Mouse (Mus musculus) MEL (cell line): ENCODE measurements around the gene Mms19.
A peak's percentile ranks its signal among the peaks of the same experiment; 100 is the strongest.

Experiments
- CTCF ChIP-seq, 3 experiments: IDR thresholded peaks in 2 of 3; conservative IDR thresholded peaks in 1 of 3; 2 replicates each; pipeline ENCODE4 v1.5.1; 2011 to 2012; ENCODE audit warnings: low read length in 3 of 3, low read depth in 2 of 3, mild to moderate bottlenecking in 2 of 3, improper control_type of control experiment in 1 of 3, inconsistent platforms in 1 of 3, mixed read lengths in 1 of 3, moderate library complexity in 1 of 3; ENCODE audit not compliant: control insufficient read depth in 1 of 3, insufficient read depth in 1 of 3, poor library complexity in 1 of 3, severe bottlenecking in 1 of 3
- POLR2AphosphoS5 ChIP-seq: IDR thresholded peaks from 2 replicates; pipeline ENCODE4 v1.6.1; 2012; ENCODE audit warnings: low read depth, borderline replicate concordance, mild to moderate bottlenecking, inconsistent platforms, low read length, moderate library complexity, mixed read lengths
- TBP ChIP-seq: IDR thresholded peaks from 2 replicates; pipeline ENCODE4 v1.8.0; 2011; ENCODE audit warnings: low read depth, low read length, improper control_type of control experiment

DNA sequence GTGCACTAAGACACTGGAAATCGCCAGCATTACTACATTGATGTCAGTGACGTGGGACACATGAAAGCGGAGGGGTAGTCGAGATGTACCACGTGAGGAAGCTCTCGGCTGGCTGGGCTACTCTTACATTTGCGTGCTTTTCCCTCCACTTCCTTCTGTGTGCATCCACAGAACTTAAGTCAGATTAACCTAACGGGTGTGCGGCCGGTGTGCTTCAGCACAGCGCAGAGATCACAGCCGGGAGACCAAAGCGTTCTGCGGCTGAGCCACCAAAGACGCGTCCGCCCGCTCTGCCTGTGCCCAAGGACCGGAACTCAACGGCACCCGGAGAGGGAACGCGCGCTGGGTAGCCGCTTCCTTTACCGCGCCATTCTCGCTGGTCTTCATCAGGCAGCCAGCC is 48.3 kb downstream of the Mms19 start:
- TF ChIP-seq CTCF (IDR thresholded peaks at IDR 0.05 in 2 of 3, conservative IDR thresholded peaks at IDR 0.05 in 1 of 3; ENCODE audit: control insufficient read depth in 1 of 3, insufficient read depth in 1 of 3, low read depth in 2 of 3, low read length in 3 of 3, poor library complexity in 1 of 3, severe bottlenecking in 1 of 3) (no peak), TBP (no peak; the same call in 1 of the 2 replicates), POLR2AphosphoS5 (peak; percentile 38; the same call in 1 of the 2 replicates)
